Mouse (Mus musculus): Measurements from ENCODE around the gene Arhgap32. TPM values are rescaled to one million over a fixed set of nuclear protein-coding genes. Genes with fewer than 3 reads are reported as not detected.

The Arhgap32 gene
- polyA plus RNA-seq, 1 experiment from 2014 or later, result 0.25 TPM

DNA sequence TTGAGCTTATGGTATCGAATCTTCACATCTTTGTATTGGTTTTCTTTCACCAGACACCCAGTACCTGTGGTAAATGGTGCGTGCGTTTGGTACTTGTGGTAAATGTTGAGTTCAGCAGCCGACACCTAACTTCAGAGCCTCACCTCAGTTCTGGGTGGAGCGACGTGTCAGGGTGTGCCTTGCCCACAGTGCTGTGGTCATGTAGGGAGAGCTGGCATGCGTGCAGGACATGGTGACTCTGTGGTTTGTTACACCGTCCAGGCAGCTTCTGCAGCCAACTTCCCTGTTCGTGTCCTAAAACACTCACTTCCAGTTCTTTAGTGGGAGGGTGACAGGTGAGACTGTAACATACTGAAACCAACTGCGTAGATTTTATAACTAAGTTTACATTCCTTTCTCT lies 123.5 kb downstream of the Arhgap32 start:
- H3K27me3 ChIP-seq (ENCODE audit: insufficient read depth, low read length), result no peaks in the 10 kb centered on the region
- H3K4me3 ChIP-seq (ENCODE audit: low read depth, low read length), result no peak overlapping the region
- no peaks in the 10 kb centered on the region for H3K36me3 ChIP-seq (replicated peaks; ENCODE audit: insufficient read depth, low read length)
- H3K4me2 ChIP-seq (ENCODE audit: low read depth, low read length), result no peak overlapping the region; the same call in 1 of the 2 replicates
- ATAC-seq, result no peak
- TF ChIP-seq EP300 (IDR thresholded peaks at IDR 0.05; ENCODE audit: low read depth), result no peak
- no peak for TF ChIP-seq CTCF (IDR thresholded peaks at IDR 0.05; ENCODE audit: low read depth)
- H3K9me3 ChIP-seq (ENCODE audit: low read length), result no peaks in the 10 kb centered on the region
- no peak for DNase-seq
- 63% methylated on average over 10 of the region's 10 CpGs for WGBS (ENCODE audit: insufficient replicate concordance)
- no peaks in the 10 kb centered on the region for H3K4me1 ChIP-seq (ENCODE audit: insufficient read depth)
- no peak overlapping the region for H3K27ac ChIP-seq (ENCODE audit: low read depth)
- no peak overlapping the region for H3K9ac ChIP-seq (replicated peaks)

DNA sequence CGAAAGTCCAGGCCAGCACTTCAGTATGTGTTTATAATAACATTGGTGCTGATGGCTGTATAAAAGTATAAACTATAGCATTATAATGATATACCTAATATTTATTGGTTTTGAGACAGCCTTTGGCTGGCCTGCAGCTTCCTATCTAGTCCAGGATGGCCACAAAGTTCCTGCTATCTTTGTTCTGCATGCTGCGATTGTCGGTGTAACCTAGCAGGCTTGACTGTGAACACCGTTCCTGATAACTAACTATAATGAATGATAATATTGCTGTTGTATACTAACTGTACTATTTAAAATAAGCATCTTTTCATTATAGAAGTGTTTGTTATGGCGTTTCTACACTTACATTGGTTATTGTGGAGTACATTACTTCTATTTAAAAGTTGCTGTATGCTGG lies 124.5 kb downstream of the Arhgap32 start:
- 72% methylated on average over 5 of the region's 5 CpGs for WGBS (ENCODE audit: insufficient replicate concordance)
- ATAC-seq (no peak), DNase-seq (no peak)
- no peak overlapping the region for H3K4me3 ChIP-seq (ENCODE audit: low read depth, low read length)
- H3K9me3 ChIP-seq (ENCODE audit: low read length), result no peaks in the 10 kb centered on the region
- no peaks in the 10 kb centered on the region for H3K36me3 ChIP-seq (replicated peaks; ENCODE audit: insufficient read depth, low read length)
- H3K4me1 ChIP-seq (ENCODE audit: insufficient read depth), result 0 out of 2 replicates have a peak, but pooled peaks cover 3% of the 10 kb centered on the region
- H3K9ac ChIP-seq (replicated peaks), result no peak overlapping the region
- H3K27me3 ChIP-seq (ENCODE audit: insufficient read depth, low read length), result no peaks in the 10 kb centered on the region
- H3K4me2 ChIP-seq (ENCODE audit: low read depth, low read length), result no peak overlapping the region
- H3K27ac ChIP-seq (ENCODE audit: low read depth), result no peak overlapping the region
- no peak for TF ChIP-seq EP300 (IDR thresholded peaks at IDR 0.05; ENCODE audit: low read depth)
- TF ChIP-seq CTCF (IDR thresholded peaks at IDR 0.05; ENCODE audit: low read depth), result no peak

DNA sequence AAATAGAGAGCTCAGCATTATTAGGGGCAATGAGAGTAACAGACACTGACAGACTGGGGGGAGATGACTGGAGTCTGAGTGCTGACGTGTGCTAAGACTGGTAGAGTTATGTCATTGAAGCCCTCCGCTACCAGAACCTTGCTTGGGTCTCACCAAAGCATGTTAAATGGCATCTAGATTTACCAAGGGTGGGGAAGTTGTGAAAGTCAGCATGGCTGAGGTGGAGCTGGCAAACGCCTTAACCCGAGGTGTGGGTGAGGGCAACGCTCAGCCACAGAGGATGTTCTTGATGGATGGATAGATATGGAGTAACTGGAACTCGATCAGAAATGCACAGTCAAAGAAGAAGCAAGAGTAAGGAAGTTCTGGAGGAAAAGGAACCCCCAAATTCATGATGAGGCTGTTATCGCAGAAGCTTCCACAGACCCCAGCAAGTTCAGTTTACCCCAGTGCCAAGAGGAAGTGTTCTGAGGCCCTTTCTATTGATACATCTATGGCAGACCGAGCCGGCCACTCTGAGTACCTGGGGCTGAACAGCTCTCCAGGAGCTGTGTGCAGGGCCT lies 125.8 kb downstream of the Arhgap32 start:
- Histone ChIP-seq H3K9ac (replicated peaks) (no peak overlapping the region), H3K36me3 (replicated peaks; ENCODE audit: insufficient read depth, low read length) (no peaks in the 10 kb centered on the region), H3K4me3 (ENCODE audit: low read depth, low read length) (no peak overlapping the region), H3K4me2 (ENCODE audit: low read depth, low read length) (no peak overlapping the region), H3K27ac (ENCODE audit: low read depth) (no peak overlapping the region), H3K4me1 (ENCODE audit: insufficient read depth) (0 out of 2 replicates have a peak, but pooled peaks cover 3% of the 10 kb centered on the region), H3K27me3 (ENCODE audit: insufficient read depth, low read length) (no peaks in the 10 kb centered on the region), H3K9me3 (ENCODE audit: low read length) (no peaks in the 10 kb centered on the region)
- WGBS (ENCODE audit: insufficient replicate concordance), result 55% methylated on average over 9 of the region's 9 CpGs
- TF ChIP-seq CTCF (IDR thresholded peaks at IDR 0.05; ENCODE audit: low read depth), result no peak
- no peak for TF ChIP-seq EP300 (IDR thresholded peaks at IDR 0.05; ENCODE audit: low read depth)
- ATAC-seq, result no peak
- no peak for DNase-seq

- WGBS (ENCODE audit: insufficient replicate concordance), result 59% methylated on average over 2 of the region's 2 CpGs
- Histone ChIP-seq H3K4me3 (ENCODE audit: low read depth, low read length) (no peak overlapping the region), H3K27ac (ENCODE audit: low read depth) (no peak overlapping the region), H3K36me3 (replicated peaks; ENCODE audit: insufficient read depth, low read length) (no peaks in the 10 kb centered on the region; the same call in 1 of the 2 replicates), H3K27me3 (ENCODE audit: insufficient read depth, low read length) (no peaks in the 10 kb centered on the region), H3K9me3 (ENCODE audit: low read length) (no peaks in the 10 kb centered on the region), H3K4me2 (ENCODE audit: low read depth, low read length) (peak overlapping the region; percentile 4; the same call in 1 of the 2 replicates), H3K9ac (replicated peaks) (no peak overlapping the region), H3K4me1 (ENCODE audit: insufficient read depth) (0 out of 2 replicates have a peak, but pooled peaks cover 3% of the 10 kb centered on the region)
- TF ChIP-seq EP300 (IDR thresholded peaks at IDR 0.05; ENCODE audit: low read depth) (no peak), CTCF (IDR thresholded peaks at IDR 0.05; ENCODE audit: low read depth) (no peak)
- ATAC-seq, result peak; percentile 79
- DNase-seq, result no peak
These were observed 127.1 kb downstream of the Arhgap32 start for GRCm38 (mm10) chr9:32242921-32243617.

- Histone ChIP-seq H3K9me3 (ENCODE audit: low read length) (no peaks in the 10 kb centered on the region), H3K27ac (ENCODE audit: low read depth) (no peak overlapping the region), H3K4me3 (ENCODE audit: low read depth, low read length) (no peak overlapping the region), H3K27me3 (ENCODE audit: insufficient read depth, low read length) (no peaks in the 10 kb centered on the region), H3K9ac (replicated peaks) (no peak overlapping the region), H3K4me1 (ENCODE audit: insufficient read depth) (0 out of 2 replicates have a peak, but pooled peaks cover 3% of the 10 kb centered on the region), H3K36me3 (replicated peaks; ENCODE audit: insufficient read depth, low read length) (no peaks in the 10 kb centered on the region; the same call in 1 of the 2 replicates), H3K4me2 (ENCODE audit: low read depth, low read length) (no peak overlapping the region)
- 63% methylated on average over 3 of the region's 3 CpGs for WGBS (ENCODE audit: insufficient replicate concordance)
- no peak for ATAC-seq
- no peak for DNase-seq
- TF ChIP-seq EP300 (IDR thresholded peaks at IDR 0.05; ENCODE audit: low read depth) (no peak), CTCF (IDR thresholded peaks at IDR 0.05; ENCODE audit: low read depth) (no peak)
These were observed 129.3 kb downstream of the Arhgap32 start for GRCm38 (mm10) chr9:32245237-32245636.

DNA sequence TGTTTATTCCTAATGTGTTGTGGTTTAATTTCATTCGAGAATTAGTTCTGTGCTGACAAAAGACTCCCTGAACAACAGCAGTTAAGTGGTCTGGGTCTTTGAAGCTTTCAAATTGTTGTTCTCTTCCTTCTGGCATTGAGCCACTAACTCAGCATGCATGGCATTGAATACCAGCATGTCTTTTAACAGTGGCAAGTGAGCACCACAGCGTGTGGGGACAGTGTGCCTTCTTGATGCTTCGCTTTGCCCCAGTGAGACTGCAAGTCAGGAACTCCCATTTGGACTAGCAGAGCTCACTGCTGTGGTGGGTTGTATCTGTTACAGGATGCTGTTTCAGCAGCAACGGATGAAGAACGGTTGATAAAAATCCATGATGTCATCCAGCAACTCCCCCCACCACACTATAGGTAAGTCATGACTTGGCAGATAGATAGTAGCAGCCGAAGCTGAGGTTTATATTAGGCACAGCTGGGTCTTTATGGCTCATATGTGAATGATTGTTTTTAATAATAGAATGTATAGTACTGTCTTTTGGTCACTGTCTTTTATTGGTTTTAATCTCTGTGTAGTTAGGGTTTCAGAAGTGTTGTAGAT lies 130.3 kb downstream of the Arhgap32 start:
- Histone ChIP-seq H3K4me1 (ENCODE audit: insufficient read depth) (0 out of 2 replicates have a peak, but pooled peaks cover 3% of the 10 kb centered on the region), H3K27me3 (ENCODE audit: insufficient read depth, low read length) (no peaks in the 10 kb centered on the region), H3K4me2 (ENCODE audit: low read depth, low read length) (no peak overlapping the region), H3K4me3 (ENCODE audit: low read depth, low read length) (no peak overlapping the region), H3K27ac (ENCODE audit: low read depth) (no peak overlapping the region), H3K9ac (replicated peaks) (no peak overlapping the region), H3K9me3 (ENCODE audit: low read length) (no peaks in the 10 kb centered on the region), H3K36me3 (replicated peaks; ENCODE audit: insufficient read depth, low read length) (peaks cover 2% of the 10 kb centered on the region)
- no peak for DNase-seq
- ATAC-seq, result no peak
- TF ChIP-seq CTCF (IDR thresholded peaks at IDR 0.05; ENCODE audit: low read depth) (no peak), EP300 (IDR thresholded peaks at IDR 0.05; ENCODE audit: low read depth) (no peak)
- WGBS (ENCODE audit: insufficient replicate concordance), result 72% methylated on average over 6 of the region's 6 CpGs
